Mouse (Mus musculus): ENCODE data around the gene BC028528. TPM values are rescaled to one million over a fixed set of nuclear protein-coding genes. Genes with fewer than 3 reads are reported as not detected.

The BC028528 gene
- polyA plus RNA-seq, 1 experiment from 2014 or later: 6.7 TPM

DNA sequence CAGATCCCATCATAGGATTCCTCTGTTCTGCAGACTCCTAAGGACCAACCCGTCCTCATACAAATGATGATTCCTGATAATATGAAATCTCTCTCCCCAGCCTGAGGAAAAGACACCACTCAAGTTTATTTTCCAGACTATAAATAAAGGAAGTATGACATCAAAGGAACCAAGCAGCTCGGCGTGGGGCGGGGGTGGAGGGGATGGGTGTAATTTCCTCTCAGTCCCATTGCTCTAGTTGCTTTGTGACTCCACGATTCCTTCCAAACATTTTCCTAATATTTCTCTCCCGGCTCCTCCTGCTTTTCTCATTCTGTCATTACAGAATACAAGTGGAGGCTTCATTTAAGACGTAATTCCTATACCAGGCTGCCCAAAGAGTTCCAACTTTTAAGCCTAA is 1.3 kb upstream of the BC028528 start:
- ATAC-seq (ENCODE audit: insufficient number of reproducible peaks, low FRiP score, low TSS enrichment, low read depth) (no peak), DNase-seq (ENCODE audit: low spot score) (no peak)
- 0 out of 2 replicates have a peak, but pooled peaks cover 2% of the 10 kb centered on the region for H3K36me3 ChIP-seq (ENCODE audit: control insufficient read depth, insufficient read depth, low read length)
- 0 out of 2 replicates have a peak overlapping the region, but pooled peaks have one; percentile 16 for H3K27ac ChIP-seq (replicated peaks; ENCODE audit: low read depth, low read length)
- H3K27me3 ChIP-seq (ENCODE audit: control insufficient read depth, insufficient read depth, low read length): no peaks in the 10 kb centered on the region
- peak overlapping the region; percentile 42 for H3K4me2 ChIP-seq (ENCODE audit: low read depth, severe bottlenecking)
- no peak overlapping the region; the same call in 1 of the 2 replicates for H3K9ac ChIP-seq (ENCODE audit: low read length)
- H3K4me3 ChIP-seq (ENCODE audit: low read depth, low read length): peak overlapping the region; percentile 65
- H3K4me1 ChIP-seq (ENCODE audit: control insufficient read depth, insufficient read depth, low read length): peaks cover 15% of the 10 kb centered on the region; the same call in 1 of the 2 replicates
- H3K9me3 ChIP-seq (ENCODE audit: control insufficient read depth, low read length): no peaks in the 10 kb centered on the region
- 11% methylated on average over 7 of the region's 7 CpGs for WGBS

- H3K4me2 ChIP-seq (ENCODE audit: low read depth, severe bottlenecking): peak overlapping the region; percentile 29; the same call in 1 of the 2 replicates
- no peak for DNase-seq (ENCODE audit: low spot score)
These were observed 554 bp upstream of the BC028528 start for GRCm38 (mm10) chr3:95892066-95893052.

DNA sequence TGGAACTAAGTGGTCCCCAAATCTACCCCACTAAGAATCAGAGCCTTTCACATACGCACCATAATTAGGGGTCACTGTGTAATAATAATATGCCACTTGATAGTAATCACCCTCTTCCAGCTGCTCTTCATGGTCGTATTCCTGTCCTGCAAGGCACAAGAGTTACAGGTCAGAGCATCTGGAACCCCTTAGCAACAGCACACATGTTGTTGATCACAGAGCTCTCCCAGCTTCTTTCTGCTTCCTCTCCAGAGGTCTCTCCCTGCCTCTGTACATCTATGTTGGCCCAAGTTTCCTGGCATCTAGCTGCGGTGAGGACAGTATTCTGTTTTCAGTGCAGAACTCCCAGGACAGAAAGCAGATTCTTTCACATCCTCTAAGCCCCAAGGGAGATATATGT is 2.1 kb downstream of the BC028528 start:
- no peaks in the 10 kb centered on the region for H3K36me3 ChIP-seq (ENCODE audit: control insufficient read depth, insufficient read depth, low read length)

More at GRCm38 (mm10) chr3:95892066-95893052, 554 bp upstream of the BC028528 start:
- ATAC-seq (ENCODE audit: insufficient number of reproducible peaks, low FRiP score, low TSS enrichment, low read depth): no peak
- no peaks in the 10 kb centered on the region for H3K27me3 ChIP-seq (ENCODE audit: control insufficient read depth, insufficient read depth, low read length)
- no peak overlapping the region for H3K4me3 ChIP-seq (ENCODE audit: low read depth, low read length)
- no peaks in the 10 kb centered on the region for H3K36me3 ChIP-seq (ENCODE audit: control insufficient read depth, insufficient read depth, low read length)
- peak overlapping the region; percentile 35; the same call in 1 of the 2 replicates for H3K9ac ChIP-seq (ENCODE audit: low read length)
- H3K9me3 ChIP-seq (ENCODE audit: control insufficient read depth, low read length): no peaks in the 10 kb centered on the region
- peaks cover 15% of the 10 kb centered on the region; the same call in 1 of the 2 replicates for H3K4me1 ChIP-seq (ENCODE audit: control insufficient read depth, insufficient read depth, low read length)
- 35% methylated on average over 11 of the region's 11 CpGs for WGBS
- 0 out of 2 replicates have a peak overlapping the region, but pooled peaks have one; percentile 4 for H3K27ac ChIP-seq (replicated peaks; ENCODE audit: low read depth, low read length)

DNA sequence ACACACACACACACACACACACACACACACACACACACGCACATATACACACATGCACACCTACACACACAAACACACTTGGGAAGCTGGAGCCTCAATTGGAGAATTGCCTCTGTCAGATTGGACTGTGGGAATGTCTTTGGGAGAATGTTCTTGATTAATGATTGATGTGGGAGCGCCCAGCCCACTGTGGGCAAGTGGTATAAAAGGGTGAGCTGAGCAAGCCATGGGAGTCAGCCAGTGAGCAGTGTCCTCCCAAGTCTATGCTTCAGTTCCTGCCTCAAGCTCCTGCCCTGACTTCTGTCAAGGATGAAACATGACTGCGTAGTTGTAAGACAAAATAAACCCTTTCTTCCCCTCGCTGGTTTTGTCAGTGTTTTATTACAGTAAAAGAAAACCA is 4.2 kb downstream of the BC028528 start:
- no peak overlapping the region for H3K27ac ChIP-seq (replicated peaks; ENCODE audit: low read depth, low read length)
- H3K36me3 ChIP-seq (ENCODE audit: control insufficient read depth, insufficient read depth, low read length): no peaks in the 10 kb centered on the region
- no peaks in the 10 kb centered on the region for H3K9me3 ChIP-seq (ENCODE audit: control insufficient read depth, low read length)
- H3K4me1 ChIP-seq (ENCODE audit: control insufficient read depth, insufficient read depth, low read length): peaks cover 14% of the 10 kb centered on the region
- DNase-seq (ENCODE audit: low spot score) (no peak), ATAC-seq (ENCODE audit: insufficient number of reproducible peaks, low FRiP score, low TSS enrichment, low read depth) (no peak)
- no peak overlapping the region for H3K4me3 ChIP-seq (ENCODE audit: low read depth, low read length)
- no peak overlapping the region for H3K9ac ChIP-seq (ENCODE audit: low read length)
- no peak overlapping the region for H3K4me2 ChIP-seq (ENCODE audit: low read depth, severe bottlenecking)
- 74% methylated on average over 4 of the region's 4 CpGs for WGBS
- no peaks in the 10 kb centered on the region for H3K27me3 ChIP-seq (ENCODE audit: control insufficient read depth, insufficient read depth, low read length)

More for the DNA sequence above, 2.1 kb downstream of the BC028528 start:
- no peak overlapping the region for H3K4me2 ChIP-seq (ENCODE audit: low read depth, severe bottlenecking)
- H3K4me3 ChIP-seq (ENCODE audit: low read depth, low read length): no peak overlapping the region
- no peaks in the 10 kb centered on the region for H3K27me3 ChIP-seq (ENCODE audit: control insufficient read depth, insufficient read depth, low read length)
- H3K9ac ChIP-seq (ENCODE audit: low read length): no peak overlapping the region
- no peak for ATAC-seq (ENCODE audit: insufficient number of reproducible peaks, low FRiP score, low TSS enrichment, low read depth)
- peak; percentile 67 for DNase-seq (ENCODE audit: low spot score)
- H3K4me1 ChIP-seq (ENCODE audit: control insufficient read depth, insufficient read depth, low read length): peaks cover 11% of the 10 kb centered on the region; the same call in 1 of the 2 replicates
- no peaks in the 10 kb centered on the region for H3K9me3 ChIP-seq (ENCODE audit: control insufficient read depth, low read length)
- H3K27ac ChIP-seq (replicated peaks; ENCODE audit: low read depth, low read length): no peak overlapping the region
- WGBS: 17% methylated on average over 3 of the region's 3 CpGs

- H3K27ac ChIP-seq (replicated peaks; ENCODE audit: low read depth, low read length): no peak overlapping the region
- ATAC-seq (ENCODE audit: insufficient number of reproducible peaks, low FRiP score, low TSS enrichment, low read depth): no peak
- no peaks in the 10 kb centered on the region for H3K27me3 ChIP-seq (ENCODE audit: control insufficient read depth, insufficient read depth, low read length)
- 64% methylated on average over 5 of the region's 5 CpGs for WGBS
- peaks cover 3% of the 10 kb centered on the region; the same call in 1 of the 2 replicates for H3K4me1 ChIP-seq (ENCODE audit: control insufficient read depth, insufficient read depth, low read length)
- H3K9ac ChIP-seq (ENCODE audit: low read length): no peak overlapping the region
- H3K9me3 ChIP-seq (ENCODE audit: control insufficient read depth, low read length): no peaks in the 10 kb centered on the region
- H3K36me3 ChIP-seq (ENCODE audit: control insufficient read depth, insufficient read depth, low read length): no peaks in the 10 kb centered on the region
- DNase-seq (ENCODE audit: low spot score): no peak
- no peak overlapping the region for H3K4me2 ChIP-seq (ENCODE audit: low read depth, severe bottlenecking)
- H3K4me3 ChIP-seq (ENCODE audit: low read depth, low read length): no peak overlapping the region
These were observed 7.4 kb downstream of the BC028528 start for GRCm38 (mm10) chr3:95884400-95884799.

GRCm38 (mm10) chr3:95882816-95883425 is 8.9 kb downstream of the BC028528 start:
- peak overlapping the region; percentile 95 for H3K4me2 ChIP-seq (ENCODE audit: low read depth, severe bottlenecking)
- 3% methylated on average over 24 of the region's 24 CpGs for WGBS
- peak overlapping the region; percentile 28; the same call in 1 of the 2 replicates for H3K9ac ChIP-seq (ENCODE audit: low read length)
- DNase-seq (ENCODE audit: low spot score) (peak; percentile 79), ATAC-seq (ENCODE audit: insufficient number of reproducible peaks, low FRiP score, low TSS enrichment, low read depth) (no peak)
- no peak overlapping the region for H3K27ac ChIP-seq (replicated peaks; ENCODE audit: low read depth, low read length)
- no peaks in the 10 kb centered on the region for H3K9me3 ChIP-seq (ENCODE audit: control insufficient read depth, low read length)
- no peaks in the 10 kb centered on the region for H3K36me3 ChIP-seq (ENCODE audit: control insufficient read depth, insufficient read depth, low read length)
- peaks cover 3% of the 10 kb centered on the region; the same call in 1 of the 2 replicates for H3K4me1 ChIP-seq (ENCODE audit: control insufficient read depth, insufficient read depth, low read length)
- H3K4me3 ChIP-seq (ENCODE audit: low read depth, low read length): peak overlapping the region; percentile 43
- H3K27me3 ChIP-seq (ENCODE audit: control insufficient read depth, insufficient read depth, low read length): no peaks in the 10 kb centered on the region

DNA sequence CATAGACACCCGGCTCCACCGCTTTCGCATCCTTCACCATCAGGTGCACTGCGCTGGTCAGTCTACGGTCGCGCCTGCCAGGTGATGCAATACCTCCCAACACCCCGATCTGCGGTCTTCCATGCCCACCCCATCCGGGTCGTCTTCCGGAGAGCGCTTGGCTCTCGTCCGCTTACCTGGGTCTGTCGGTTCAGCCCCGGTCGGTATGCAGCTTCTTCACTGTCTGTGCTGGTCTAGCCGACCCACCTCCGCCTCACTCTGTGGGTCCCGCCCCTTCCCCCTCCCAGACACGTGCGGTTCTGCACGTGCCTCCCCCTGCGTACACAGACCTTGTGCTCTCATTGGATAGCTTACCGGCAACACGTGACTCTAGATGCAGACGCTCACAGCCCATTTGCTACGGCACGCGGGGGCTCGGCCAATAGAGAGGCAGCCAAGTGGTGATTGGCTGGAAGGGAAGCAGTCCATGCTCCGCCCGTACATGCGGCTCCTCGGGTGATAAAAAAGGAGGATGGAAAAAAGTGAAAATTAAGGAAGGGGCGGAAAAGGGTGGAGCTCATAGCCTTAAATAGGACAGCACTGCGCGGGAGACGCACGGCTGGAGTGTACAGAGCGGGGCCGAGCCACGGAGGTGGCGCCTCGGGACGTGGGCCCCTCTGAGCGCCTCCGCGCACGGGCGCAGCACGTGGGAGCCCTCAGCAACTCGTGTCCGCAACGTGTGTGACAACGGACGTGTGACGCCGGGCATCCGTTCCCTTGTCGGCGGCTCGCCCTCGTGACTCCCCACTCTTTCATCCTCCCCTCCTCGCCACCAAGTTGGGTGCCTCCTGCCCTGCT is 9.6 kb downstream of the BC028528 start, which contains the start of gene Ciart:
Gene Ciart, minus strand, starts transcription at position 273 of the 837 bp plus-strand sequence.
- DNase-seq (ENCODE audit: low spot score) (peak; percentile 94), ATAC-seq (ENCODE audit: insufficient number of reproducible peaks, low FRiP score, low TSS enrichment, low read depth) (peak; percentile 98)
- Histone ChIP-seq H3K27me3 (ENCODE audit: control insufficient read depth, insufficient read depth, low read length) (no peaks in the 10 kb centered on the region), H3K9ac (ENCODE audit: low read length) (peak within 1 kb of the TSS; percentile 28; the same call in 1 of the 2 replicates), H3K4me2 (ENCODE audit: low read depth, severe bottlenecking) (peak within 1 kb of the TSS; percentile 95), H3K4me1 (ENCODE audit: control insufficient read depth, insufficient read depth, low read length) (peaks cover 3% of the 10 kb centered on the region; the same call in 1 of the 2 replicates), H3K27ac (replicated peaks; ENCODE audit: low read depth, low read length) (no peak within 1 kb of the TSS), H3K4me3 (ENCODE audit: low read depth, low read length) (peak within 1 kb of the TSS; percentile 43), H3K9me3 (ENCODE audit: control insufficient read depth, low read length) (no peaks in the 10 kb centered on the region), H3K36me3 (ENCODE audit: control insufficient read depth, insufficient read depth, low read length) (no peaks in the 10 kb centered on the region)
- under 1% methylated on average over 66 of the region's 66 CpGs for WGBS
